Mouse (Mus musculus): ENCODE measurements around the gene S1pr4. TPM values are rescaled to one million over a fixed set of nuclear protein-coding genes. Genes with fewer than 3 reads are reported as not detected.

Gene S1pr4
- polyA plus RNA-seq, 1 experiment from 2014 or later: 0.24 TPM

DNA sequence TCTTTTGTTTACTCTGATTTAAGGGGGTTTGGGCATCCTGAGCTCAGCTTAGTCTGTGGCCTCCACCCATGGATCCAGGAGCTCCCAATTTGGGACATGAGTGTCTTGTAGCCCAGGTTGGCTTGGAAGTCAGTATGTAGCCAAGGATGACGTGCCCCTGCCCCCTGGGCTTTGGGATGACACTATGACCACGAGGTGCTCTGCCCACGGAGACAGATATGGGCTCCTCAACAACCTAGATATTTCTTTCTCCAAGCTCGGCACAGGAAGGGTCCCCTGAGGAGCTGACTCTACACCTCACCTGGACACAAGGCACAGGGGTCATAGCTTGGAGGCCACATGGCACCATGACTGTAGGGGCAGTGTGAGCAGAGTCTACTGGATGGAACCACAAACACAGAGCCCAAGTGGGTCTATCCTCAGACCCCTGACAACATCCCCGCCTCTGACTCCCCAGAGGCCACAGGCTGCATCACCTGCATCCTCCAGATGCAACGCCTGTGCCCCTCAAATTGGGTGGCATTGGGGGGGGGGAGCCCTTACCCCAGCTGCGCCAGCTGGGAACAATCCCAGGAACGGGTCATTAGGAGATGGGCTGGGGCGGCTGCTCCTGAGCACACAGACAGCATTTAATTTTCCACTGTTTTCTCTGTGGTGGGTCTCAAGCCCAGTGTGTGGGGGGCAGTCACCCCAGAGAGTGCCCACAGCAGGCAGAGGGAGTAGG is 49.1 kb downstream of the S1pr4 start:
- H3K9me3 ChIP-seq (ENCODE audit: control insufficient read depth, low read length): no peaks in the 10 kb centered on the region
- H3K27ac ChIP-seq (replicated peaks in 1 of 2; ENCODE audit: control insufficient read depth in 1 of 2, insufficient read depth in 1 of 2, low read depth in 2 of 2, low read length in 2 of 2): no peak overlapping the region
- H3K4me2 ChIP-seq (ENCODE audit: low read length): no peak overlapping the region
- 55% methylated on average over 9 of the region's 9 CpGs for WGBS
- H3K27me3 ChIP-seq (ENCODE audit: control insufficient read depth, insufficient read depth, low read length): peaks cover 56% of the 10 kb centered on the region
- H3K36me3 ChIP-seq (ENCODE audit: control insufficient read depth, insufficient read depth, low read length): no peaks in the 10 kb centered on the region
- no peak overlapping the region for H3K4me3 ChIP-seq (ENCODE audit: control insufficient read depth in 1 of 2, insufficient read depth in 1 of 2, low read depth in 1 of 2, low read length in 2 of 2)
- ATAC-seq (ENCODE audit: insufficient number of reproducible peaks, insufficient read depth, low FRiP score, low read depth): no peak
- no peak overlapping the region for H3K9ac ChIP-seq (ENCODE audit: low read length)
- H3K4me1 ChIP-seq (ENCODE audit: control insufficient read depth in 2 of 2, insufficient read depth in 2 of 2, low read length in 2 of 2): no peaks in the 10 kb centered on the region

- Histone ChIP-seq H3K27me3 (ENCODE audit: control insufficient read depth, insufficient read depth, low read length) (peaks cover 49% of the 10 kb centered on the region), H3K9me3 (ENCODE audit: control insufficient read depth, low read length) (no peaks in the 10 kb centered on the region)
- no peak for ATAC-seq (ENCODE audit: insufficient number of reproducible peaks, insufficient read depth, low FRiP score, low read depth)
Measured at GRCm38 (mm10) chr10:81450140-81450539, 49.8 kb downstream of the S1pr4 start.

More at GRCm38 (mm10) chr10:81450140-81450539, 49.8 kb downstream of the S1pr4 start:
- no peak overlapping the region for H3K9ac ChIP-seq (ENCODE audit: low read length)
- H3K27ac ChIP-seq (replicated peaks in 1 of 2; ENCODE audit: control insufficient read depth in 1 of 2, insufficient read depth in 1 of 2, low read depth in 2 of 2, low read length in 2 of 2): no peak overlapping the region
- no peaks in the 10 kb centered on the region for H3K36me3 ChIP-seq (ENCODE audit: control insufficient read depth, insufficient read depth, low read length)
- H3K4me3 ChIP-seq (ENCODE audit: control insufficient read depth in 1 of 2, insufficient read depth in 1 of 2, low read depth in 1 of 2, low read length in 2 of 2): no peak overlapping the region
- 2% methylated on average over 7 of the region's 7 CpGs for WGBS
- H3K4me1 ChIP-seq (ENCODE audit: control insufficient read depth in 2 of 2, insufficient read depth in 2 of 2, low read length in 2 of 2): no peaks in the 10 kb centered on the region
- no peak overlapping the region for H3K4me2 ChIP-seq (ENCODE audit: low read length)

Small RNA genes within 50 kb of the gene (microRNA-seq; reads per million reads assigned to microRNA genes)
- not detected for gene Gm25595

Other genes starting within 250 kb of the S1pr4 start
- 0.91 and 1.3 TPM in 2 replicates for gene Matk, start 247.2 kb downstream of the S1pr4 start, polyA plus RNA-seq (2014; fragmentation: Nextera tagmentation; extraction: Ambion mirVana)
- 274 and 298 TPM in 2 replicates for gene Mrpl54, start 233.2 kb downstream of the S1pr4 start, polyA plus RNA-seq (2014; fragmentation: Nextera tagmentation; extraction: Ambion mirVana)
- gene Apba3, start 233.2 kb downstream of the S1pr4 start, polyA plus RNA-seq (2014; fragmentation: Nextera tagmentation; extraction: Ambion mirVana): 38.8 and 39.8 TPM in 2 replicates
- gene Tjp3, start 208.6 kb downstream of the S1pr4 start, polyA plus RNA-seq (2014; fragmentation: Nextera tagmentation; extraction: Ambion mirVana): 1.8 and 2.2 TPM in 2 replicates
- gene Pip5k1c, start 207.2 kb downstream of the S1pr4 start, polyA plus RNA-seq (2014; fragmentation: Nextera tagmentation; extraction: Ambion mirVana): 31.4 and 33.7 TPM in 2 replicates
- 16.6 and 16.9 TPM in 2 replicates for gene Cactin, start 179.0 kb downstream of the S1pr4 start, polyA plus RNA-seq (2014; fragmentation: Nextera tagmentation; extraction: Ambion mirVana)
- gene Tbxa2r, start 171.4 kb downstream of the S1pr4 start, polyA plus RNA-seq (2014; fragmentation: Nextera tagmentation; extraction: Ambion mirVana): 9.5 and 11.3 TPM in 2 replicates
- 0.11 TPM in 1 of 2 replicates, not detected in the other for gene Gipc3, start 156.9 kb downstream of the S1pr4 start, polyA plus RNA-seq (2014; fragmentation: Nextera tagmentation; extraction: Ambion mirVana)
- gene Hmg20b, start 149.7 kb downstream of the S1pr4 start, polyA plus RNA-seq (2014; fragmentation: Nextera tagmentation; extraction: Ambion mirVana): 94.2 and 97.0 TPM in 2 replicates
- gene Mfsd12, start 142.6 kb downstream of the S1pr4 start, polyA plus RNA-seq (2014; fragmentation: Nextera tagmentation; extraction: Ambion mirVana): 3.7 and 6.5 TPM in 2 replicates
- gene 4930404N11Rik, start 134.3 kb downstream of the S1pr4 start, polyA plus RNA-seq (2014; fragmentation: Nextera tagmentation; extraction: Ambion mirVana): 0.28 and 0.38 TPM in 2 replicates
- gene Fzr1, start 121.6 kb downstream of the S1pr4 start, polyA plus RNA-seq (2014; fragmentation: Nextera tagmentation; extraction: Ambion mirVana): 64.6 and 67.0 TPM in 2 replicates
- 52.6 and 53.5 TPM in 2 replicates for gene Dohh, start 115.7 kb downstream of the S1pr4 start, polyA plus RNA-seq (2014; fragmentation: Nextera tagmentation; extraction: Ambion mirVana)
- 1.7 and 2.0 TPM in 2 replicates for gene Gm48551, start 115.7 kb downstream of the S1pr4 start, polyA plus RNA-seq (2014; fragmentation: Nextera tagmentation; extraction: Ambion mirVana)
- gene Gm48552, start 111.1 kb downstream of the S1pr4 start, polyA plus RNA-seq (2014; fragmentation: Nextera tagmentation; extraction: Ambion mirVana): 1.0 TPM in 2 replicates
- gene Smim24, start 107.1 kb downstream of the S1pr4 start, polyA plus RNA-seq (2014; fragmentation: Nextera tagmentation; extraction: Ambion mirVana): 3.8 and 4.7 TPM in 2 replicates
- 45.0 and 47.0 TPM in 2 replicates for gene Nfic, start 44.5 kb downstream of the S1pr4 start, polyA plus RNA-seq (2014; fragmentation: Nextera tagmentation; extraction: Ambion mirVana)
- gene Celf5, start 17.4 kb downstream of the S1pr4 start, polyA plus RNA-seq (2014; fragmentation: Nextera tagmentation; extraction: Ambion mirVana): 0.19 TPM in 1 of 2 replicates, not detected in the other
- 40.7 and 44.6 TPM in 2 replicates for gene Ncln, start 3.7 kb downstream of the S1pr4 start, polyA plus RNA-seq (2014; fragmentation: Nextera tagmentation; extraction: Ambion mirVana)
- gene Gna15, start 24.1 kb upstream of the S1pr4 start, polyA plus RNA-seq (2014; fragmentation: Nextera tagmentation; extraction: Ambion mirVana): 0.74 and 0.89 TPM in 2 replicates
- 54.9 and 57.4 TPM in 2 replicates for gene Gna11, start 45.1 kb upstream of the S1pr4 start, polyA plus RNA-seq (2014; fragmentation: Nextera tagmentation; extraction: Ambion mirVana)
- 367 and 598 TPM in 2 replicates for gene Aes, start 59.4 kb upstream of the S1pr4 start, polyA plus RNA-seq (2014; fragmentation: Nextera tagmentation; extraction: Ambion mirVana)
- gene Tle2, start 74.4 kb upstream of the S1pr4 start, polyA plus RNA-seq (2014; fragmentation: Nextera tagmentation; extraction: Ambion mirVana): 21.6 and 21.8 TPM in 2 replicates
- 30.7 and 35.3 TPM in 2 replicates for gene Tle6, start 100.9 kb upstream of the S1pr4 start, polyA plus RNA-seq (2014; fragmentation: Nextera tagmentation; extraction: Ambion mirVana)
- gene BC025920, start 106.1 kb upstream of the S1pr4 start, polyA plus RNA-seq (2014; fragmentation: Nextera tagmentation; extraction: Ambion mirVana): 0.35 and 0.84 TPM in 2 replicates
- gene Sirt6, start 127.7 kb upstream of the S1pr4 start, polyA plus RNA-seq (2014; fragmentation: Nextera tagmentation; extraction: Ambion mirVana): 22.5 and 23.9 TPM in 2 replicates
- 8.1 and 9.0 TPM in 2 replicates for gene Ankrd24, start 128.4 kb upstream of the S1pr4 start, polyA plus RNA-seq (2014; fragmentation: Nextera tagmentation; extraction: Ambion mirVana)
- gene Gm10778, start 148.9 kb upstream of the S1pr4 start, polyA plus RNA-seq (2014; fragmentation: Nextera tagmentation; extraction: Ambion mirVana): 3.0 and 3.3 TPM in 2 replicates
- gene Zfp433, start 204.7 kb upstream of the S1pr4 start, polyA plus RNA-seq (2014; fragmentation: Nextera tagmentation; extraction: Ambion mirVana): 12.4 and 12.7 TPM in 2 replicates